Mouse (Mus musculus): ENCODE measurements around the gene Adprh. TPM values are rescaled to one million over a fixed set of nuclear protein-coding genes. Genes with fewer than 3 reads are reported as not detected.
A peak's percentile ranks its signal among the peaks of the same experiment; 100 is the strongest.

Gene Adprh
- total RNA-seq, 1 experiment, result 70.2 TPM

- no peaks in the 10 kb centered on the region for H3K36me3 ChIP-seq (ENCODE audit: control insufficient read depth, insufficient read depth, low read length, poor library complexity, severe bottlenecking)
- H3K9ac ChIP-seq (ENCODE audit: insufficient read depth, low read depth, low read length, poor library complexity, severe bottlenecking), result peak overlapping the region; percentile 49; the same call in 1 of the 2 replicates
- no peak for DNase-seq (ENCODE audit: low read depth, low spot score)
- in situ Hi-C loops (cut with MboI; ENCODE audit: low sequenced_read_pairs in 2 of 2, unreplicated experiment in 2 of 2), result loop anchor here in 1 of 2 experiments (25.0 kb wide), 1 partner anchor 539 kb away; no protein-coding TSS in a partner anchor
- TF ChIP-seq ZNF384 (IDR thresholded peaks at IDR 0.05; ENCODE audit: low read depth, low read length) (no peak), CHD2 (IDR thresholded peaks at IDR 0.05; ENCODE audit: low read depth, low read length) (no peak), MAFK (IDR thresholded peaks at IDR 0.05; ENCODE audit: insufficient read depth, low read depth, low read length) (peak; percentile 44; the same call in 1 of the 2 replicates), HCFC1 (IDR thresholded peaks at IDR 0.05; ENCODE audit: borderline replicate concordance, insufficient read depth, low read length) (no peak), ZC3H11A (IDR thresholded peaks at IDR 0.05; ENCODE audit: borderline replicate concordance, low read depth, low read length) (no peak)
- H3K4me3 ChIP-seq (ENCODE audit: insufficient read depth in 1 of 2, low read depth in 1 of 2, low read length in 2 of 2, poor library complexity in 1 of 2, severe bottlenecking in 1 of 2), result peak overlapping the region; percentile 47 to 61
- peaks cover 2 to 9% of the 10 kb centered on the region in 2 experiments; a peak in 3 of 4 replicates for H3K4me1 ChIP-seq (ENCODE audit: control insufficient read depth in 2 of 2, insufficient read depth in 2 of 2, low read length in 2 of 2, poor library complexity in 1 of 2)
- H3K9me3 ChIP-seq (ENCODE audit: control insufficient read depth, insufficient read depth, low read depth, low read length), result no peaks in the 10 kb centered on the region
- H3K27ac ChIP-seq (ENCODE audit: insufficient read depth, low read depth, low read length, poor library complexity, severe bottlenecking), result peak overlapping the region; percentile 61; the same call in 1 of the 2 replicates
Measured at GRCm38 (mm10) chr16:38476312-38477240, 24.1 kb upstream of the Adprh start.

DNA sequence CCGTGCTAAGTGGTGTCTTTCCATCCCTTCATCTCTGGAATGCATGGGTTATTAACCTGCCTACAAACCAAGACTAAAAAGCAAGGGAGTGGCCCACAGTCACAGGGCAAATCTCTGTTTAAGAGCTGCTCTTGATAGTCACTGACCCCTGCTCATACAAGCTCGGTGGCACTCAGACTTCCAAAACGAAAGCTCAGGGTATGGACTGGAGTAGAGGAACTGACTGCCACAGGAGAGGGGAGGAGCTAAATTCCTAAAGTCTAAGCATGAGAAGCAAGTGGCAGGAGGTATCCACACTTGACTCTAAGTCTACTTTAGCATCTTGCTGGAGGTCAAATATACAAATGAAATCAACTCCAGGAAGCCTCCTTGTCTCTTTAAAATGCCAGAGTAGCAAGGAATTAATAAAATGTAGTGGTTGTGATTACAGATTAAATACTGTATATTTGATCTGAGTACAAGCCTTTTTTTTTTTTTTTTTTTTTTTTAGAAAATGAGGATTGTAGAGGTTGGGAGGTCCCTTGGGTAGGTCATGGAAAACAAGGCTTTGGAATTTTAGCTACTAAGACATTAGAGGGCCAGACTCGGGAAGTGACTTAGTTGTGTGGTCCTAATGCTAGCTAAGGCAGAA is 23.3 kb upstream of the Adprh start:
- Histone ChIP-seq H3K9me3 (ENCODE audit: control insufficient read depth, insufficient read depth, low read depth, low read length) (no peaks in the 10 kb centered on the region), H3K27ac (ENCODE audit: insufficient read depth, low read depth, low read length, poor library complexity, severe bottlenecking) (no peak overlapping the region; the same call in 1 of the 2 replicates), H3K9ac (ENCODE audit: insufficient read depth, low read depth, low read length, poor library complexity, severe bottlenecking) (peak overlapping the region; percentile 38; the same call in 1 of the 2 replicates), H3K4me3 (ENCODE audit: insufficient read depth in 1 of 2, low read depth in 1 of 2, low read length in 2 of 2, poor library complexity in 1 of 2, severe bottlenecking in 1 of 2) (peak overlapping the region; percentile 47 to 61; a peak in 3 of 4 replicates), H3K36me3 (ENCODE audit: control insufficient read depth, insufficient read depth, low read length, poor library complexity, severe bottlenecking) (no peaks in the 10 kb centered on the region), H3K4me1 (ENCODE audit: control insufficient read depth in 2 of 2, insufficient read depth in 2 of 2, low read length in 2 of 2, poor library complexity in 1 of 2) (peaks cover 5 to 11% of the 10 kb centered on the region in 2 experiments)
- DNase-seq (ENCODE audit: low read depth, low spot score), result no peak
- in situ Hi-C loops (cut with MboI; ENCODE audit: low sequenced_read_pairs in 2 of 2, unreplicated experiment in 2 of 2), result loop anchor here in 1 of 2 experiments (25.0 kb wide), 1 partner anchor 538 kb away; no protein-coding TSS in a partner anchor
- TF ChIP-seq ZNF384 (IDR thresholded peaks at IDR 0.05; ENCODE audit: low read depth, low read length), result peak; percentile 53
- TF ChIP-seq ZC3H11A (IDR thresholded peaks at IDR 0.05; ENCODE audit: borderline replicate concordance, low read depth, low read length), result no peak

DNA sequence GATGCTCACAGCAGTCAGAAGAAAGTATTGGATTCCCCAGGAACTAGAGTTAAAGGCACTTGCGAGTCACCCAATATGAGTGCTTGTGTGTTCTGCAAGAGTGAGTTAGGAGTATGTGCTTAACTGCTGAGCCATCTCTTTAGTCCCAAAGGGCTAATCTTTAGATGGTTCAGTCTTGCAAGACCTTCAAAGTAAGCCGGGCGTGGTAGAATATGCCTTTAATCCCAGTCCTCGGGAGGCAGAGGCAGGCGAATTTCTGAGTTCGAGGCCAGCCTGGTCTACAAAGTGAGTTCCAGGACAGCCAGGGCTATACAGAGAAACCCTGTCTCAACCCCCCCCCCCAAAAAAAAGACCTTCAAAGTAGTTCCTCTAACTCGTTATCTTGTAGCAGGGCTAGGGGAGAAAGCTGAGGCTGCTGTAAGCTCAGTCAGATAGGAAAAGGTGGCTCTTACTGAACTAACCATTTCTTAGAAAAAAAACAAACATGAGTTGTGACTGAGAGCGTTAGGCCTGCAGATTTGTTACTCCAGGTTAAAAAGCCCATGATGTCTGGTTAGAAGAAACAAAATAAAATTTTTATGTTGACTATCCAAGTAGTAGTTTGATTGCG is 22.3 kb upstream of the Adprh start:
- Histone ChIP-seq H3K4me1 (ENCODE audit: control insufficient read depth in 2 of 2, insufficient read depth in 2 of 2, low read length in 2 of 2, poor library complexity in 1 of 2) (peaks cover 8 to 12% of the 10 kb centered on the region in 2 experiments), H3K9ac (ENCODE audit: insufficient read depth, low read depth, low read length, poor library complexity, severe bottlenecking) (no peak overlapping the region), H3K27ac (ENCODE audit: insufficient read depth, low read depth, low read length, poor library complexity, severe bottlenecking) (no peak overlapping the region), H3K9me3 (ENCODE audit: control insufficient read depth, insufficient read depth, low read depth, low read length) (no peaks in the 10 kb centered on the region), H3K4me3 (ENCODE audit: insufficient read depth in 1 of 2, low read depth in 1 of 2, low read length in 2 of 2, poor library complexity in 1 of 2, severe bottlenecking in 1 of 2) (no peak overlapping the region), H3K36me3 (ENCODE audit: control insufficient read depth, insufficient read depth, low read length, poor library complexity, severe bottlenecking) (no peaks in the 10 kb centered on the region)
- DNase-seq (ENCODE audit: low read depth, low spot score), result no peak
- TF ChIP-seq HCFC1 (IDR thresholded peaks at IDR 0.05; ENCODE audit: borderline replicate concordance, insufficient read depth, low read length), result no peak
- no peak for TF ChIP-seq MAFK (IDR thresholded peaks at IDR 0.05; ENCODE audit: insufficient read depth, low read depth, low read length)
- no peak for TF ChIP-seq CHD2 (IDR thresholded peaks at IDR 0.05; ENCODE audit: low read depth, low read length)
- TF ChIP-seq ZC3H11A (IDR thresholded peaks at IDR 0.05; ENCODE audit: borderline replicate concordance, low read depth, low read length), result no peak
- TF ChIP-seq ZNF384 (IDR thresholded peaks at IDR 0.05; ENCODE audit: low read depth, low read length), result no peak
- in situ Hi-C loops (cut with MboI; ENCODE audit: low sequenced_read_pairs in 2 of 2, unreplicated experiment in 2 of 2), result loop anchor here in 1 of 2 experiments (25.0 kb wide), 1 partner anchor 537 kb away; no protein-coding TSS in a partner anchor

DNA sequence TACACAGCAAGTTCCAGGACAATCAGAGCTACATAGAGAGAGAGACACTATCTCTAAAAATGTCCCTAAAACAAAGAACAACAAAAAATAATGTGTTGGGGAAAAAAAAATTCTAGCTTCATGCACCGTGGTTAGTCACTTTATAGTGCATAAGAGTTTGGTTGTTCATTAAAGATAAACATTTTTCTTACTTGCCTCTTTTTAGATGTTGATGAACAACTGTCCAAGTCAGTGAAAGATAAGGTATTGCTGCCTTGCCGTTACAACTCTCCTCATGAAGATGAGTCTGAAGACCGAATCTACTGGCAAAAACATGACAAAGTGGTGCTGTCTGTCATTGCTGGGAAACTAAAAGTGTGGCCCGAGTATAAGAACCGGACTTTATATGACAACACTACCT is 21.2 kb upstream of the Adprh start:
- Histone ChIP-seq H3K4me1 (ENCODE audit: control insufficient read depth in 2 of 2, insufficient read depth in 2 of 2, low read length in 2 of 2, poor library complexity in 1 of 2) (peaks cover 10 to 14% of the 10 kb centered on the region in 2 experiments), H3K9me3 (ENCODE audit: control insufficient read depth, insufficient read depth, low read depth, low read length) (no peaks in the 10 kb centered on the region), H3K4me3 (ENCODE audit: insufficient read depth in 1 of 2, low read depth in 1 of 2, low read length in 2 of 2, poor library complexity in 1 of 2, severe bottlenecking in 1 of 2) (no peak overlapping the region), H3K36me3 (ENCODE audit: control insufficient read depth, insufficient read depth, low read length, poor library complexity, severe bottlenecking) (no peaks in the 10 kb centered on the region), H3K9ac (ENCODE audit: insufficient read depth, low read depth, low read length, poor library complexity, severe bottlenecking) (no peak overlapping the region), H3K27ac (ENCODE audit: insufficient read depth, low read depth, low read length, poor library complexity, severe bottlenecking) (no peak overlapping the region)
- in situ Hi-C loops (cut with MboI; ENCODE audit: low sequenced_read_pairs in 2 of 2, unreplicated experiment in 2 of 2), result no loop called here
- TF ChIP-seq CHD2 (IDR thresholded peaks at IDR 0.05; ENCODE audit: low read depth, low read length) (no peak), HCFC1 (IDR thresholded peaks at IDR 0.05; ENCODE audit: borderline replicate concordance, insufficient read depth, low read length) (no peak), ZC3H11A (IDR thresholded peaks at IDR 0.05; ENCODE audit: borderline replicate concordance, low read depth, low read length) (no peak), MAFK (IDR thresholded peaks at IDR 0.05; ENCODE audit: insufficient read depth, low read depth, low read length) (no peak), ZNF384 (IDR thresholded peaks at IDR 0.05; ENCODE audit: low read depth, low read length) (no peak)
- DNase-seq (ENCODE audit: low read depth, low spot score), result no peak

Measured in ES-E14 (cell line).